Mouse (Mus musculus) right cerebral cortex, adult 2 months (tissue): ENCODE measurements around the gene Hsd11b1.
"Not testable (repeated sequence)": the region's sequence is repeated elsewhere in the genome, so short reads cannot be mapped to it uniquely, and the experiment has no call there.

Experiments
- DNase-seq, 2 experiments: peaks; one replicate each; pipeline ENCODE4 v3.0.0; 2021 to 2022; ENCODE audit warnings: low spot score in 2 of 2

Hsd11b1 gene

DNA sequence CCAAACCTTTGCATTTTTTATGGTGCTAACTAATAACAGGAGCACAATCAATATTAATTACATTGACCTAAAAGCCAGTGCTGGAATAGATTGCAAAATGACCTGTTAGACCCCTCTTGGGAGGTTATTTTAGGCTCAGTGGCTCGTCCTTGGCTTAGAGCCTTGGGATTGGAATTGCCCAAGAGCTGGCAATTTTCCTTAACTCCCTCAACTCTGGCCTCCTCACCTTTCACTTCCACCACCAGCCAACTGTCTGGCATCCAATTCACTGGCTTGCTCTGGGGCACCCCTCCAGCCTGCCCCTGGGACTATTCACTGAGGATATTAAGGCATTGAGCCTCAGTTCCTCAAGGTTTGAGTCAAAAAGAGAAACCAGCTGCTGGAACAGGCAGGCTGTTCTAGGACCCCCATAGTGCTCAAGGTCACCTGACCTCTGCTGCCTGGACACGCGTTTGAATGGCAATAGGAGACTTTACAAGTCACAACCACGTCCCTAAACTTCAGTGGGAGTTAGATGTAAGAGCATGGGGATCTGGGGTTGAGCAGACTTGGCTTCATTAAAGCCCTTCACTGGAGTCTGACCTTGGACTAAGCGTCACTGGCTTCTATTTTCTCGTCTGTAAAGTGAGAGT lies 14.7 kb upstream of the Hsd11b1 start:
- DNase-seq: no peak

GRCm38 (mm10) chr1:193274407-193275071 lies 10.7 kb upstream of the Hsd11b1 start:
- DNase-seq: no peak

- peak; percentile 35 to 50 for DNase-seq
Observed at GRCm38 (mm10) chr1:193272916-193273601, 9.2 kb upstream of the Hsd11b1 start, which contains the start of gene G0s2. Gene G0s2 (minus strand): TSS chr1:193273217.

DNA sequence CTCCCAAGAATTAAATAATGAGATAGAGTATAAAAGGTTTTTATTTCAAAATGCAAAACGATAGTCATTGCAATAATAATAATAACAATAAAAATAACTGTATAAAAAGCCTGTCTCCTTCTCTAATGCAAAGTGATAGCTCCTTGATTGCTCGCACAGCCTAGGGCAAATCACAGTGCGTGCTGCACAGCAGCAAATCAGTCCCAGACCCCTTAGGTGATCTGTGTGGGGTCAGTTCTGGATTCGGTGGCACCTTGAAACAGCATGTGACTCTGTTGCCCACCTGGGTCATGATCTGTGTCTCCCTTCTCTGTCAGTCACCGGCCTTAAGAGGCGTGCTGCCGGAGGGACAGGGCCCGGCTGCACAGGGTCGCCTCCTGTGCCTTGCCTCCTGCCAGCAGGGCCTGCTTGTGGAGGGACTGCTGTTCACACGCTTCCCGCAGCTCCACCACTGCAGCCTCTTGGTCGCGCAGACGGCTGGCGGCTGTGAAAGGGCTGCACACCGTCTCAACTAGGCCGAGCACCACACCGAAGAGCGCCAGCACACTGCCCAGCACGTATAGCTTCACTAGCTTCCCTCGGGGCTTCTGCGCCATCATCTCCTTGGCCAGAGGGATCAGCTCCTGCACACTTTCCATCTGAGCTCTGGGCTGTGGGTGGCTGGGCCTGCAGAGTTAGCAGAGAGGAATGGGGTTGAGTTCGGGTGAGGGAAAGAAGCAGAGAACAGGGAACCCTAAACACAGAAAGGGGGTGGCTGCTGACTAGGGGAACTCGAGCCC lies 8.5 kb upstream of the Hsd11b1 start:
- no peak for DNase-seq

- no peak for DNase-seq
Observed at GRCm38 (mm10) chr1:193270965-193271763, 7.3 kb upstream of the Hsd11b1 start.

DNA sequence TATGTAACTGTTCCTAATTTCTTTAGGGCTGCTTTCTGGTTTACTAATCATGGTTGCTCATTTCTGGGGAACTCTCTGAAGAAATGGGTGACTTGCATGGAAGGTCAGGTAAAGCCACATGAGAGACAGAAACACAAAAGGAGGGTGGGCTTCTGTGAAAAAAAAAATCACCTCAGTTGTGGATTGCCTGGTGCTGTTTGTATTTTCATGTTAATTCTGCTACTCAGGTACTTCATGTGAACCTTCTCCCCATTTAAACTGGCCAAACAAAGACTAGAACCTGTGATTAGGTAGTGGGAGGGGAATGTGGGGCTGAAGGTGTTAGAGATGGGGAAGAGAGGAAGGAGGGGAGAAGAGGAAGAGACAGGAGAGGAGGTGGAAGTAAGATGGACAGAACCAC lies 1.9 kb upstream of the Hsd11b1 start:
- DNase-seq: no peak

DNA sequence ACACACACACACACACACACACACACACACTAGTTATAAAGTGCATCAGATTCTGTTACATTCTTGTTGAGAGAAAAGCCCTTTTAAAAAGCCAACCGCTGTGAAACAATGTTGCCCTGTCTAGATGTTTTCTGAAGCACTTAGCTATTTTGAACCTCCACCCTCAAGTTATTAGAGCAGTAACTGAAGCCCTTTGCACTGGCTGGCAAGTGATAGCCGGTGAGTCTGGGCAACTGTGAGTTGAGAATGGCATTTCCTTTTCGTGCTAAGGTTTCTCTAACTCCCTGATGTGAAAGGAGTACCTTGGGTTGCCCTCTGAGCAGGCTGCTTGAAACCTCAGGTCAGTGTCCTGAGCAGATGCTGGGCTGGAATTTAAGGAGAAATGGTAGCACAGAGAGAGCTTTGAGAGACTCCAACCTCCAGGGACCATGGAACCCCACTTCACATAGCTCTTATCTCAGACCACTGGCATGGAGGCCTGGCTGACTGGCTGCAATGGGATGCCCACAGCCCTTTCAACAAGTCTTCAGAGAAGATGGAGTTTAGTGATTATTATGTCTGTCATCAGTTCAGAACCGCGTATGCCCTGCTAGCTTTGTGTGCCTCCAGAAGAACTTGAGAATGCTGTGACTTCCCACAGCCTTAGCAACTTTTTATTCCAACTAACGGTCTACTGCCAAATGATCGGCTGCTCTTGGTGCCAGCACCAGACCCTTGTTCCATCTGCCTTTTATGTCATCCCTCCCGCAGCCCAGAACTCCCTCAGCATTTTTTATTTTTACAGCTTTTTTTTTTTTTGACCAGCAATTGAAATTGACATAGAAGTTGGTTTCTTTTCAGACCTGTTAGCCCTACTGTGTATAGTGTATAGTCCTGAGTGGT lies 608 bp downstream of the Hsd11b1 start:
- DNase-seq: no peak

GRCm38 (mm10) chr1:193261897-193262548 lies 1.9 kb downstream of the Hsd11b1 start:
- DNase-seq: no peak

DNA sequence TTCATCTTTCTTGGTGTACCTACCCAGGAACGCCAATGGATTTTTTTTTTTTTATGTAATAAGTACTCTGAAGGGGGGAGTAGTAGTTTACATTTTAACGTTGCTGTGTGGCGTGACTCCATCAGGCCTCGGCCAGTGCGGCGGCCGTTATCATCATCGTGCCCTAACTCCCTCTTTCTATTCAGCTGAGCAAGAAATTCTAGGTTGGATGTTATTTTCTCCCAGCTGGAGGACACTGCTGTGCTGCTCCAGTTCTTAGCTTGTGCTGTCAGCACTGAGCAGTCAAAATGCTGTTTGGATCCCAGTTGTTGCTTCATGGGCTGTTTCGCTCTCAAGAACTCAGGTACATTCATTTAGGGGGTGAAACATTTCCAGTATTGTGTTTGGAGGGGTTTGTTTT lies 4.3 kb downstream of the Hsd11b1 start:
- no peak for DNase-seq

DNA sequence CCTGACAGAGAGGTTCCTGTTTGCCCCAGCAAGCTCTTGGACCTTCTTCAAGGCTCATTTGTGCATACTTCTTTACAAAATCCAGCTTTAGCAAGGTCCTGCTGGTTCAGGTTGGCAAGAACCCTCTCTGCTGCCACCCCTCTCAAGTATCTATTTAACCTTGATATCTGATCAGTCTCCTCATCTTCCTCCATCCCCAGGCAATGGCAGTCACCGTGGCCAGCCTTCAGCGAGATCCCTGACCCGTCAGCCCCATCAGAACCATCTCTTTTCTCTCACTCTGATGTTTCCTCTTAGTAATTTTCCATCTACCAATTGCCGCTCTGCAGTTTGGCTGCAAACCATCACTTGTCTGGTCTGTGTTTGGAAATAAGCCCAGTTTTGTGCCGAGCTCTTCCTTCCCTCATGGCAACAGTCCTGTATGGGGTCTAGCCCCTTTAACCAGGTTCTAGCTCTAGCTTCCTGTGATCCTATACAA lies 7.2 kb downstream of the Hsd11b1 start:
- no peak for DNase-seq

GRCm38 (mm10) chr1:193256289-193256577 lies 7.6 kb downstream of the Hsd11b1 start:
- DNase-seq: no peak

- DNase-seq: peak; percentile 79 to 90
Observed at GRCm38 (mm10) chr1:193255488-193256288, 8.2 kb downstream of the Hsd11b1 start.

GRCm38 (mm10) chr1:193255032-193255431 lies 8.8 kb downstream of the Hsd11b1 start:
- DNase-seq: no peak

DNA sequence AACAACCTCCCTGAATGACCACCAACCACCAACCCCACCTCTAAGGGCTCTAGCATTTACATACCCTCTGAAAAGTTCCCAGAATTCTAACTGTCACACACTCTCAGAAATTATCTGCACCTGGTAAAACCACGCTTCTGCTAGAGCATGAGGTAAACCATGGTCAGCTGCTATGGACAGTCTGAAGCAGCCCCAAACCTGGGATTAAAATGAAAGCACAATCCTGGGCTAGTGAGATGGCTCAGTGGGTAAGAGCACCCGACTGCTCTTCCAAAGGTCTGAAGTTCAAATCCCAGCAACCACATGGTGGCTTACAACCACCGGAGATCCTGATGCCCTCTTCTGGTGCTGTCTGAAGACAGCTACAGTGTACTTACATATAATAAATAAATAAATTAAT lies 10.0 kb downstream of the Hsd11b1 start:
- not testable (repeated sequence) for DNase-seq

GRCm38 (mm10) chr1:193252616-193253015 lies 11.3 kb downstream of the Hsd11b1 start:
- DNase-seq: no peak

- DNase-seq: no peak
Observed at GRCm38 (mm10) chr1:193251386-193251785, 12.5 kb downstream of the Hsd11b1 start.

GRCm38 (mm10) chr1:193250026-193250425 lies 13.8 kb downstream of the Hsd11b1 start:
- no peak for DNase-seq

- DNase-seq: no peak
Observed at GRCm38 (mm10) chr1:193244235-193244634, 19.6 kb downstream of the Hsd11b1 start.
